Mouse (Mus musculus): ENCODE measurements around the gene Fjx1. TPM values are rescaled to one million over a fixed set of nuclear protein-coding genes. Genes with fewer than 3 reads are reported as not detected.

Gene Fjx1
- total RNA-seq, 2 experiments from 2014 or later = 68.4 to 83.1 TPM

Other genes with a start within 250 kb of the Fjx1 start
- gene Trim44, start 44.7 kb downstream of the Fjx1 start, total RNA-seq (2021) = 100 to 1,000 TPM; 176 to 181 TPM
- gene Pamr1, start 97.5 kb upstream of the Fjx1 start, total RNA-seq (2021) = 10 to 100 TPM; 35.2 to 36.6 TPM
- 1,000 to 10,000 TPM; 1,823 to 2,031 TPM for gene Slc1a2, start 206.2 kb upstream of the Fjx1 start, total RNA-seq (2021)